Mouse (Mus musculus): ENCODE data around the gene Gm11020.
"Not testable (repeated sequence)": the region's sequence is repeated elsewhere in the genome, so short reads cannot be mapped to it uniquely, and the experiment has no call there.

- not testable (repeated sequence) for TF ChIP-seq POLR2A, CTCF (IDR thresholded peaks at IDR 0.05; ENCODE audit: extremely low read depth, insufficient read depth, low read length)
Observed at GRCm38 (mm10) chr8:104308341-104308740, 13.0 kb upstream of the Gm11020 start.

Data from cortical plate, adult 2 months (tissue).